Mouse (Mus musculus) 3134 (cell line): ENCODE results near the gene Hapln2.

ENCODE experiments used
- DNase-seq: peaks from one replicate; pipeline ENCODE4 v3.0.0-alpha.2; 2011; ENCODE audit warnings: low spot score; ENCODE audit not compliant: insufficient read length; ENCODE audit errors: extremely low read depth

Hapln2 gene

DNA sequence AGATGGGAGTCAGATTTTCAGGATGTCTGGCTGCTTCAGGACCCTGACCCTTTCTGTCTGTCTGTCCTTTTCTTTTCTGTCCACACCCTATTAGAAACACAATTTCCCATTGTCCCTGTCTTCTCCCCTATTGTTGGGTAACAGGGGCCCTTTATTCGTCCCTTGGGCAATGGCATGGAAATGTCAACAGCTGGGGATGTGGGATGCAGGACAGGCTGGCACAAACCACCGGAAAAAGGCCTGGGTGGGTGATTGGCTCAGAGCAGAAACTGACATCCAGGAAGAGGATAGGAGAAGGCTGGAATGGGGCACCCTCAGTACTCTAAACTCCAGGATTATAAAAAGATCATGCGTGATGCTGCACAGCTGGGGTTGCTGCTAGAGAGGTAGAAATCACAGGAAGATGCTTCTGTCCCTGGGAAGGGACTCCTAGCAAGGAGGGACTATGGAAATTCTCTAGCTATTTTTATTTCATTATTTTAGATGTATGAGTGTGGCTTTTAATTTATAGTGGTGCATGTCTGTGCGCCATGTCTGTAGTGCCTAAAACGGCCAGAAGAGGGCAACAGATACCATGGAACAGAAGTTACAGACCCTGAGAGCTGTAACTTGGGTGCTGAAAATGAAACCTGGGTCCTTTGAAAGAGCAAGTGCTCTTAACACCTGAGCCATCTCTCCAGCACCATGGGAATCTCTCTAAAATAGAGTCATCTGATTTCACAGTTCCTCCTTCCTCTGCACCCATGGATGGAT lies at the start of gene Hapln2:
Gene Hapln2 (minus strand): TSS at position 150 of the 753 bp plus-strand sequence.
- no peak for DNase-seq

- DNase-seq: no peak
Observed at GRCm38 (mm10) chr3:88074766-88075165, 47.4 kb upstream of the Hapln2 start.

GRCm38 (mm10) chr3:88074351-88074750 lies 47.0 kb upstream of the Hapln2 start:
- DNase-seq: no peak

DNA sequence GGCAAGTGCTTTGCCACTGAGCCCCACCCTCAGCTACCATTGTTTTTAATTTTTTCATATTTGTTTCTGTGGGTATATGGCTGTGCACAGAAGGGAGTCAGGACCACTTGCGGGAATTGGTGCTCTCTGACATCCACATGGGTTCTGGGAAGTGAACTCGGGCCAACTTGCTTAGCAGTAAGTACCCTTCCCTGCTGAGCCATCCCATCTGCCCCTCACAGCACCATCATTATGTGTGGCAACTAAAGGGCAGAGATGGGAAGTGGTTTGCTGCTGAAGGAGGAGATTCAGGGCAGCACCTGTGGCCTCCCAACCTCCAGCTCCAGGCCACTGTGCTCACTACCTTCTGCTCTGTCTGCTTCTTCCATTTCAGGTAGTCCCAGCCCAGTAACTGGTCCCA lies 46.2 kb upstream of the Hapln2 start:
- DNase-seq: no peak

DNA sequence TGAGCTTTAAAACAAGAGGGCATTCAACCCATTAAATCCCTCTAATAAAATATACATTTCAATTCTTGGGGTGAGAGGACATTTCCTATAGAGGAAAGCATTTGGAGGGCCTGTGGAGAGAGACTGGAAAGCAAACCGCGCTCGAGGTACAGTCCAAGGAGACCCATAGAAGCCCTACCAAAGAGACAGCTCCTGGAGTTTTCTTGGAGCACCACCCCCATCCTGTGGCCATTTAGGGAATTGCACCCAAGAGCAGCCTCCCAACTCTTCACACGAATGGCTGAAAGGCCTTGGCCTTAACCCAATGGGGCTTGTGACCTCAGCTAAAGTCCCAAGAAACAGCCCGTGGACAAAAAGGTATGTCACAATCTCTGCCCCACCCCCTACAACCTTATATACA lies 44.4 kb upstream of the Hapln2 start:
- peak; percentile 53 for DNase-seq

DNA sequence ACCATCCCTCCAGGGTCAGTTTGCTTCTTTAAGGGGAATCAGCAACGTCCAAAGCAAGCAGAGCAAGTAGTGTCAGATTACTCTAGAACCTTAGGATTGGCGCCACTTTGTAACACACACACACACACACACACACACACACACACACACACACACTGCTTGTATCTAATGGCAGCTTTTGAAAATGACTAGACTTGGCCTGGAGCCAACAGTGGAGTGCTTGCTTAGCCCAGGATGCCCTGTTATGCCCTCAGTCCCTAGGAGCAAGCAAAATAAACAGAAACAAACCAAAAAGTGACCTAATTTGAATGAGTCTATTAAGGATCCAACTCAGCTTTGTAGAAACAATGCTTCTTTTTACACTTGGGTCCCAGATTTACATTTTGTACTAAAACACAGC lies 41.0 kb upstream of the Hapln2 start:
- DNase-seq: peak; percentile 31

DNA sequence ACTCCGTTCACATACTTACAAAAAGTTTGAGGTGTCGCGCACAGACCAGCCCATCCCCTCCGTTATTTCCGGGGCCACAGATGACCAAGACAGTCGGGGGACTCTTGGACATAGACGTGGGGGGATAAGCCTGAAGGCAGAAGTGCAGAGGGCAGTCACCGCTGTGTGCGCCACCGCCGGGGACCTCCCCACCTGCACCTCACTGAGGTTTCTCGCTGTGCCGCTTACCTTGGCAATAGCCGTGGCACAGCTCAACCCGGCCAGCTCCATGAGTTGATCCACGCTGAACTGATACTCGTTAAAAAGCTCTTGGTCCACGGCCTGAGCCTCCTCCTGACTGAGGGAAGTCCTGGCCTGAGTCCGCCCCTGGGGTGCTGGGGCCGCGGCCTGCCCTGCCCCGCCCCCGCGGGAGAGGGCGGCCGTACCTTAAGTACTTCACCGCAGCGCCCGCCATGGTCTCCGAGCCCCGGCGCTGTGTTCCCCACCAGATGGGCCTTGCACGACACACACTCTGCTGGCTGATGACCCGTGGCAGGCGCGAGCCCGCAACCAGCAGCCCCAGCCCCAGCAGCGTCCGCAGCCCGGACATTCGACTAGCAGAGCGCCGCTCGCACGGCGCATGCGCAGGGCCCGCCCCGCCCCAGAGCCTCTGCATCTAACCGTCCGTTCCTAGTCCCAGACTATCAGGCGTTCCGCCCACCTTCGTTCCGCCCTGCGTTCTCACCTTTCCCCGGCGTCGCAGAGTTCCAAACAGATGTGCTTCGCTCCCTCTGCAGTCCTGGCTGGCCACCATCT lies 30.7 kb upstream of the Hapln2 start, which contains the start of gene Naxe:
Gene Naxe (minus strand): TSS at position 594 of the 795 bp plus-strand sequence.
- DNase-seq: peak; percentile 96

GRCm38 (mm10) chr3:88057030-88057429 lies 29.6 kb upstream of the Hapln2 start:
- no peak for DNase-seq

GRCm38 (mm10) chr3:88049532-88049931 lies 22.1 kb upstream of the Hapln2 start:
- no peak for DNase-seq

DNA sequence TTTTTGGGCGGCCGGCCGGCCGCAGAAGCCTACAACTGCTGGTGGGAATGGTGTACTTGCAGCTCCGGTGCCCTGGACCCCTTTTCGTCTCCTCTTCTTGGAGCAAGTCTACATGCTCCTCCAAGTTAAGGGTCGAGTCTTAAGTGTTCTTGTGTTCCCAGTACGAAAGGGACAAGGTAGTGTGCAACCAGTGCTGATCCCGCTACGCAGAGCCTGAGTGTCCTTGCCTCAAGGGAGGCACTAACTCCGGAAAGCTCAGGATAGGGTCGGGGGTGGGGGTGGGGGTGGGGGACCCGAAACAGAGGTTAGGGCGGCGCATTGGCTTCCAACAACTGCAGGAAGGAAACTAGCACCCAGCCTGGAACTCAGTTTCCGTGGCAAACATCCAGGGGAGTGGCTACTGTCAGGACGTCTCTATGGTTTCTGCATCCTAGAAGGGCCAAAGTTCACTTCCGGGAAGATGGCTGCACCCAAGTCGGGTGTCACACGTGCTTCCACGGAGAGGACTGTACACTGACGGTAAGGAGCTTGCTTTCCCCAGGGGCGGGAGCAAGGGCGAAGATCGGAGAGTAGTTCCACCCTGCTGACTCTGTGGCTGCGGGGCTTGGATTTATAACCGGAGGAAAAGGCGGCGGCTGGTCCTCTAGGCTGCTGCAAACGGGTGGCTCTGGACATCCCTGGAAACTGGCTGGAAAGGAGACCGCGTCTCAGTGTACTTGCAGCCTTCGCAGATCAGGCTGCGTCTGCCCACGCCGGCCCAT lies 15.5 kb upstream of the Hapln2 start, which contains the start of gene Gpatch4:
Gene Gpatch4 (plus strand): TSS at position 448 of the 761 bp plus-strand sequence.
- DNase-seq: peak; percentile 83

- peak; percentile 47 for DNase-seq
Observed at GRCm38 (mm10) chr3:88035561-88036293, 8.3 kb upstream of the Hapln2 start.

DNA sequence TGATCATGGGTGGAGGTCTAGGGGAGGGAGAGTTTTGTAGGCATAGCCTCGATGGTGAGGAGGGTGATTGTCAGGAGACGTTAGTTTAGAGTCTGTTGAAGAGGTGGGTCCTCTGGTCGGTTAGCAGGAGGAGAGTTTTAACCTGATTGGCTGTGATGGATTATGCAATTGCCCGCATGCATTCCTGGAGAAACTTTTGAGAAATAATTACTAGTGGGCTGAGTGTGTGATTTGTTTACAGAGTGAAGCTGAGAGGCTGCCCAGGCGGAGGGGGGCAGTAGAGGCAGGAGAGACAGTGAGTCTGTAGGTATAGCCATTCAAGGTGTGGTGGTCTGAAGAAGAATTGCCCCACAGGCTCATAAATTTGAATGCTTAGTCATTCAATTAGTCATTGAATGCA lies 6.1 kb upstream of the Hapln2 start:
- no peak for DNase-seq

GRCm38 (mm10) chr3:88030608-88031395 lies 3.4 kb upstream of the Hapln2 start:
- DNase-seq: no peak

- no peak for DNase-seq
Observed at GRCm38 (mm10) chr3:88026823-88027222, 560 bp downstream of the Hapln2 start.

- no peak for DNase-seq
Observed at GRCm38 (mm10) chr3:88023192-88024074, 4.0 kb downstream of the Hapln2 start.

- DNase-seq: no peak
Observed at GRCm38 (mm10) chr3:88022322-88023191, 4.8 kb downstream of the Hapln2 start.

- no peak for DNase-seq
Observed at GRCm38 (mm10) chr3:88010634-88011265, 16.6 kb downstream of the Hapln2 start.
